Mouse (Mus musculus) erythroblast, adult 5-6 weeks (primary cell): ENCODE data around the gene Abl2. TPM values are rescaled to one million over a fixed set of nuclear protein-coding genes. Genes with fewer than 3 reads are reported as not detected.
A peak's percentile ranks its signal among the peaks of the same experiment; 100 is the strongest.
"Not testable (repeated sequence)": the region's sequence is repeated elsewhere in the genome, so short reads cannot be mapped to it uniquely, and the experiment has no call there.

ENCODE experiments used
- ATAC-seq: replicated peaks from 2 replicates; pipeline ENCODE4 v1.8.0; 2016; ENCODE audit warnings: moderate number of reproducible peaks, mild to moderate bottlenecking, moderate TSS enrichment, inconsistent platforms; ENCODE audit not compliant: poor library complexity, low FRiP score, severe bottlenecking
- total RNA-seq, 2 experiments: library from RNA; stranded (forward) in 1 of 2; stranded (reverse) in 1 of 2; fragments of 150-400 nt in 1 of 2; fragments of 200-764, 138-1000 nt in 1 of 2; gene quantifications; 2 replicates each; pipeline versions ENCODE4 v1.2.3 to v1.2.4; 2015 to 2017; ENCODE audit warnings: low replicate concordance in 2 of 2

Gene Abl2
- total RNA-seq (2015; ENCODE audit: low replicate concordance) (1.3 and 8.6 TPM in 2 replicates), total RNA-seq (2017; ENCODE audit: low replicate concordance) (1.5 and 5.4 TPM in 2 replicates)

DNA sequence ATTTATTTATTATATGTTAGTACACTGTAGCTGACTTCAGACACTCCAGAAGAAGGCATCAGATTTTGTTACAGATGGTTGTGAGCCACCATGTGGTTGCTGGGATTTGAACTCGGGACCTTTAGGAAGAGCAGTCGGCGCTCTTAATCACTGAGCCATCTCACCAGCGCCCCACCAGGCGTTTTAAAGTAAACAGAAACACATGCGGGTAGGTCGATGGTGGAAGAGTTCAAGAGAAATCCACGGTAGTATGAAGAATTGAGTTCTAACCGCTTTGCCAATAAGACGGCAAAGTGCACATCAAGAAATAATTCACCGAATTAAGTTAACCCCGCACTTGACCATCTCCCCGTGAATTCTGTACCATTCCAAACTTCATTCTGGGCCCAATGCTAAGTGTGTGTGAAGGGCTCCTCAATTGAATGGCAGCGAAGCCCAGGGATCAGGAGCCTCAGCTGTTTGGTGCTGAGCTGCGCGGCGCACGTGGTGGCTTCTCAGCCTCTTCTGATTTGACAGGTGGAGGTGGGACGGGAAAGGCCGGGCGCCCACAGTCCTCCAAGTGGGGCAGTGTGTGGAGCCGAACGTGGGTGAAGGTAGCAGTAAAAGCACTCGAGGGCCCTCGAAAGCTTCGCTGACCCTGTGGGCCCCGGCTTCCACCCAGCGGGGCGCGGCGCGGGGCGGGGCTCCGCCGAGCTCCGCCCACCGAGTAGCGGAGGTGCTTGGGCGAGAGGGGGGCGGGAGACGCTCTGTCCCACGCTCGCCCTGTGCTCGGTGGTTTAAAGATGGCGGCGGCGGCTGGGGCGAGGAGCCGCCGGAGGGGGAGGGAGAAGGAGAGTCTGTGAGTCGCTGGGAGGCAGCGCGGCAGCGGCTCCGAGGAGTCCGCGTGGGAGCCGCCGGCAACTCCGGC, at the start of gene Abl2:
Gene Abl2, plus strand, starts transcription at position 763 of the 907 bp plus-strand sequence.
- peak; percentile 95 for ATAC-seq

DNA sequence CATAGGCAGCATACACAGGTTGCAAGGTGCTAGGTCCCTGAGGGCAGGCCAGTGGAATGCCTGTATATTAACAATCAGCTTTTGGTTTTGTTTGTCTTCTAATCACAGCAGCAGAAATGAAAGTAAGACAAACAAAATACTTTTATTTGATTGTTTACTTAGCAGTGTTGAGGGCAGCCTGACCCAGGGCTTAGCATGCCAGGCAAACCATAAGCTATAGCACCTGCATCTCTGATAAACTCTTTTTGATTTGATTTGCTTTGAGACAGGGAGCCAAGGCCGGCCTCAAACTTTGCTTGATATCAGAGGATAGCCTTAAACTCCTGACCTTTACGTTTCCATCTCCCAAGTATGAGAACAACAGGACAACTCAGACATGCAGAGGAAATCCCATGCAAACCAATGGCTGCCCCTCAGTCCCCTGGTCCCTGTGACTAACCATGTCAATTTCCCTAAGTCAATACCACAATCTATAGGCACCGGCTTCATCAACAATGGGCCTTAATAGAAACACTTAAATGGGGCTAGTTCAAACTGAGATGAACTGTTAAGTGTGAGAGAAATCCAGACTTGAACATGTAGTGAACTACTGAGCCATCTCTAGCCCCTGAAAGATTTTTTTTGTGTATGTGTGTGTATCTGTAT, 38.3 kb upstream of the Abl2 start:
- no peak for ATAC-seq

DNA sequence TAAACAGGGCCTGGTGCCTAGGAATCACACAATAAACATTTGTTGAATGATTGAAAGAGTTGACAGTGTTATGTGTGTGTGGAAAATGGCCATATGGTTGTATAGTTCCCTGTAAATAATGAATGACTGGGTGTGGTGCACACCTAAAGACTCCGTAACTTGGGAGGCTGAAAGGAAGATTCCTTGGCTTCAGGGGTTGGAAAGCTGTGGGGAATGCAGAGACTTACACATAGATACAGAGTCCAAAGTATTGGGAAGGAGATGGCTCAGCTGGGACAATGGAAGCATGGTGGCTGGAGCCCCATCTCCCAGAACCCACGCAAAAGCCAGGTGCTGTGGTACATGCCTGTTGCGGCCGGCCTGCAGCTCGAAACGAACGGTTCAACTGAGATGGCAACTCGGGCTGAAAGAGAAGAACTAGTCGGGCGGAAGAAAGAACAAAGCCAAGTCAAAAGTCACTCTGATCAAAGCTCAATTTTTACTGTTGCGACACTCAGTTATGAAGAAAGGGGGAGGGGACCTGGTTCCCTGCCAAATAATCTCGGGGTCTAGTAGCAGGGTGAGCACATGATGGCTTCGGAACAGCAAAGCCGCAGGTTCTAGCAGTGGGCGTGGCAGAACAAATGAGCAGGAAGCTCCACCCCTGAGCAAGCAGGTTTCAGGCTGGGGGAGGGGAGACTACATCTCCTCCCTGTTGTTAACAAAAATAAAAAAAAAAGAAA, 36.6 kb upstream of the Abl2 start:
- ATAC-seq, result no peak

- ATAC-seq, result peak; percentile 100
Observed at GRCm38 (mm10) chr1:156523842-156524241, 34.7 kb upstream of the Abl2 start, which contains the start of gene Gm10031. Gene Gm10031 (plus strand): TSS chr1:156524012.

DNA sequence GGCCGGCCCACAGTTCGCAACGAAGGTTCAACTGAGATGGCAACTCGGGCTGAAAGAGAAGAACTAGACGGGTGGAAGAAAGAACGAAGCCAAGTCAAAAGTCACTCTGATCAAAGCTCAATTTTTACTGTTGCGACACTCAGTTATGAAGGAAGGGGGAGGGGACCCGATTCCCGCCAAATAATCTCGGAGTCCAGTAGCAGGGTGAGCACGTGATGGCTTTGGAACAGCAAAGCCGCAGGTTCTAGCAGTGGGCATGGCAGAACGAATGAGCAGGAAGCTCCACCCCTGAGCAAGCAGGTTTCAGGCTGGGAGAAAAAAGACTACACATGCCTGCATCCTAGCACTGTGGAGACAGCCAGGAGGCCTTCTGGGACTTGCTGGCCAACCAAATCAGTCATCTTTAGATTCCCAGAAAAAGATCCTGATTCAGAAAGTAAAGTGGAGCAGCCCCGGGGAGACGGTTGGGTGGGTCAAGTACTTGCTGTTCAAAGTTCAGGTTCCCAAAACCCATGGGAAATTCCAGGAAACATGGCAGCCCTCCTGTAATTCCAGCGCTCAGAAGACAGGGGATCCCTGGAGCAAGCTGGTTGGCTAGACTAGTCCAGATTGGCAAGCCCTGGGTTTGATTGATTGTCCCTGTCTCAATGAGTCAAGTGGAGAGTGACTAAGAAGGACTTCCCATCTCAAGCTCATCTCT, 26.0 kb upstream of the Abl2 start:
- ATAC-seq, result not testable (repeated sequence)

GRCm38 (mm10) chr1:156533483-156533882, 25.1 kb upstream of the Abl2 start:
- no peak for ATAC-seq

- ATAC-seq, result no peak
Observed at GRCm38 (mm10) chr1:156533911-156534310, 24.7 kb upstream of the Abl2 start.

- ATAC-seq, result no peak
Observed at GRCm38 (mm10) chr1:156537031-156537430, 21.6 kb upstream of the Abl2 start.

DNA sequence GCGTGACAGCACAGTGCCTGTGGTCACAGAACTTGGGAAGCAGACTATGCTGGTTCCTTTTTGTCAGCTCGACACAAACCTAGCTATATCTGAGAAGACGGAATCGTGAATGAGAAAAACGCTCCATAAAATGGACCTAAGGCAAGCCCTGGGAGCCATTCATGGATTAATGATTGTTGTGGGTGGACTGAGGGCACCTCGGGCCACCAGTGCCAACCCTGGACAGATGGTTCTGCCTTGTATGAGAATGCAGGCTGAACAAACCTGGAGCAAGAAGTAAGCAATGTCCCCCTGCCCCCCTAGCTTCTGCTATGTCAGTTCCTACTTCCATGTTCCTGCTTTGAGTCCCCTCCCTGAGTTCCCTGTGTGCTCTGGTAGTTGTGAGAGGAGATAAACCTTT, 20.9 kb upstream of the Abl2 start:
- no peak for ATAC-seq

GRCm38 (mm10) chr1:156538382-156538781, 20.2 kb upstream of the Abl2 start:
- no peak for ATAC-seq

- no peak for ATAC-seq
Observed at GRCm38 (mm10) chr1:156539787-156540560, 18.6 kb upstream of the Abl2 start.

DNA sequence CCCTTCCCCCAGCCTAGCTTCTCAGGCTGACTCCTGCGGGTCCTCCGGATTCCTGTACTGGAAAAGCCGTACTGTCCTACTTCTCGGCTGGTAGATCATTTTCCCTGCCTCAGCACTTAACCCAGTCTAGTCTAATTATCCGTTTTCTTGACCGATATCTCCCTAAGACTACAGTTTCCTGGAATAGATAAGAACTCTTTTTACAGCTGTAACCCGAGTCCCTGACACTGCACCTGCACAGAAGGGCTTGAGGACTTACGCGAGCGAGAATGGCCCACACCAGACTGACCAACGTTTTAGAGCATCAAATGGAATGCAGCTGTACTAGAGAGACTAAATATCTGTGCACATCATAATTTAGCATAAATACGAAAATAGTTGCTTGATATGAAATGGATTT, 14.6 kb upstream of the Abl2 start:
- ATAC-seq, result no peak

DNA sequence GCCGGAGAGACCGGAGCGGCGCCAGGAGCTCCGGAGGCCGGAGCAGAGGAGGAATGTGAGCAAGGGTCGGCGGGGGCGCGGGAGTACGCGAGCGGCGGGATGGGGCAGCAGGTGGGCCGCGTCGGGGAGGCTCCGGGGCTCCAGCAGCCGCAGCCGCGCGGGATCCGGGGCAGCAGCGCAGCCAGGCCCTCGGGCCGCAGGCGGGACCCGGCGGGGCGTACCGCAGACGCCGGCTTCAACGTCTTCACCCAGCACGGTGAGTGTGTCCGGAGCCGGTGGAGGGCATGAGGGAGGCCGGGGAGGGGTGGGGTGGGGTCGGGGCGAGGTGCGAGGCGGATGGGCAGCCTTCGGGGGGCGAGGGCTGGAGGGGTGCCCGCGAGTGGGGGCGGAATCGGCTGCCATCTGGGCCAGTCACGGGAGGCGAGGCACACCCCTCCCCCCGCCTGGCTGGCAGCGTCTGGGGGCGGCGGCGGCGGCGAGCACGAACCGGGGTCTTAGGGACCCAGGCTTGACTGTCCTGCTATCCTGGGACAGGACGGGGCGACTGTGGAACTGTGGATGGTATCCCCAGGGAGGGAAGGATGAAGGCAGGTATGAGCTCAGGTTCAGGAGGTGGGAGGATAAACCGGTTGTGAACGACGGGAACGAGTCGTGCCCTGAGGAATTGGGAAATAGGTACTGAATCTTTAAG, 509 bp downstream of the Abl2 start:
- ATAC-seq, result peak; percentile 13; the same call in 1 of the 2 replicates

DNA sequence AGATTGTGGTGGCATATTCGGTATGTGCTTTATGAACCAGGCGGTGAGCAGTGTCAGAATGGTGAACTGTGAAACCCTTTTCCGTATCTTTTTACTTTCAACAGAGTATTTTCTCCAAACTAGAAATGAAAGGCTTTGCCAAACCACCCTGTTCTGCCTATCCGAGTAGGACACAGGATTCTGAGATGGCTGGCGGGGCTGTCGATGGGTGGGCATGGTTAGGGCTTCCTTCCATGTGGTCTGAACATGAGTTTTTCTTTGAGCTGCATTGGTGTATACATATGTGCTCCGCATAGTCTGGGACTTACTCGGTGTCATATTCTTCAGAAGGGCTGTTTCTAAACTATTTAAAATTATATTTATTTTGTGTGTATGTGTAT, 1.0 kb downstream of the Abl2 start:
- 0 out of 2 replicates have a peak, but pooled peaks have one; percentile 6 for ATAC-seq

DNA sequence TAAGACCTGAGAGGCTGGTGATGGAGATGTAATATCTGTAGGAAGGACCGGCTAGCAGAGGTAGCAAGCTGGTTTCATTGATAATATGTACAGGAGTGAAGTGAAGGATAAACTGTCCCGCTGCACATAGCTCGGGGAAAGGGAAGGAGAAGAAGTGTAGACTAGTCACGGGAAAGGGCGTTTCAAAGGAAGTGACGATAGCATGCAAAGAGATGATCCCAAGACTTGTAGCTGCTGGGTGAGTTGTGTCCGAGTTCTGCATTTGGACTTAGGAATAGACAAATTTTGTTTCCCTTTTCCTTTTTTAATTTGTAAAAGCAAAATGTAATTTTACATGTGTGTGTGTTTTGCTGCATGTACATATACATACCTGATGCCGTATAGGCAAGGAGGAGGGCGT, 1.9 kb downstream of the Abl2 start:
- ATAC-seq, result no peak

- ATAC-seq, result no peak
Observed at GRCm38 (mm10) chr1:156565328-156565727, 6.7 kb downstream of the Abl2 start.

DNA sequence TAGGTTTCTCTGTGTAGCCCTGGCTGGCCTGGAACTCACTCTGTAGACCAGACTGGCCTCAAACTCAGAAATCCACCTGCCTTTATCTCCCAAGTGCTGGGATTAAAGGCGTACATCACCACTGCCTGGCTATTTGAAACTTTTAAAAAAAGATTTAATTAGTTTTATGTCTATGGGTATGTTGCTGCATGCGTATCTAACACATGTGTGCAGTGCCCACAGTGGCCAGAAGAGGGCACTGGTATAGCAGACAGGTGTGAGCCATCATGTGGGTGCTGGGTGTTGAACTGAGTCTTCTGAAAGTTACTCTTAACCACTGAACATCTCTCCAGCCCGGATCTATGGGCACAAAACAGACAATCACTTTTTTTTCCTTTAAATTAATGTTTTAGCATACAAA, 7.5 kb downstream of the Abl2 start:
- peak; percentile 64 for ATAC-seq

DNA sequence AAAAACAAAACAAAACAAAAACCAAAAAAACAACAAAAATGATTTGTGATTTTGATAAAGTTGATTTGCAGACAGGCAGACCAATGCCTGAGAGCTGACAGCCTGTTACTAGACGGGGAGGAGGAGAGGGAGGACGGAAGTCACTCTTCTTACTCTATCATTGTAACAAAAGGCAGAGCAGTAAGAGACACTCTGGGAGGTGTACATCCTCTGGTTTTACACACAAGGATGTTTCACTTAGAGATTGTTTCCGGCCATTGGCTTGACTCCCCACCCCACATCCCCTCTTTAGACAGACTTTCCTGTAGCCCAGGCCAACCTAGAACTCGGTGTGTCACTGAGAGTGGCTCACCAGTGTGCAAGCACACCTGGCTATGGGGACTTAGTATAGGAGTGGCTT, 11.0 kb downstream of the Abl2 start:
- ATAC-seq, result no peak
